Comparison of ENCODE assay signal across 17 mouse cellular contexts in the genomic region with DNA sequence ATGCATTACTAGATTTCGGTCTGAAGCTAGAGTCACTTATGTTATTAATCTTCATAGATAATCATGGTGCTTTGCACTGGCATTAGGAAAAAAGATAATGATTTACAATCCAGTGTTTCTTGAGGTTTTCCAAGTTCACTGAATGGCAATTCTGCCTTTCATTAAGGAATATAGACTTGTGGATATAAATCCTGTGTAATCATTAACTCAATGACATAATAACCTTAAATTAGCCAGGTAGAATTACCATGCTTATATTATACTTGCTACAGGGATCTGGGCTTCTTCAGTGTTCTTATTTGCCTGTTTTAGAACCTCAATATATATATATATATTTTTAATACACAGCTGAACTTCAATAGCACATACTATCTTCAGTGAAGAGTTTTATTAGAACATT.
"Had no signal": no experiment of that assay in that cellular context is flagged by ENCODE, and none has a peak within 500 bp of the region (broad histone marks: within the 10 kb centered on the region; RNA-seq: fewer than 3 reads in every experiment).

No protein-coding gene starts in this region.

- DNase-seq: retina, postnatal 1 day; right cerebral cortex, adult 18-20 months; right cerebral cortex, postnatal 14 days; right cerebral cortex, postnatal 25 days; right cerebral cortex, postnatal 4 days; spleen, adult 18-20 months; thymus, adult 18-20 months; thymus, adult 2 months; thymus, postnatal 14 days; thymus, postnatal 25 days; thymus, postnatal 36 days; thymus, postnatal 4 days had no signal

- H3K4me3 ChIP-seq: neural tube, embryonic 12.5 days; neural tube, embryonic 13.5 days; neural tube, embryonic 15.5 days; stomach, embryonic 15.5 days had no signal

- H3K9ac ChIP-seq: neural tube, embryonic 12.5 days; neural tube, embryonic 13.5 days; neural tube, embryonic 15.5 days; stomach, embryonic 15.5 days had no signal

- H3K27me3 ChIP-seq: neural tube, embryonic 12.5 days; neural tube, embryonic 13.5 days; neural tube, embryonic 15.5 days; stomach, embryonic 15.5 days had no signal

- H3K4me2 ChIP-seq: neural tube, embryonic 12.5 days; neural tube, embryonic 13.5 days; neural tube, embryonic 15.5 days; stomach, embryonic 15.5 days had no signal

- H3K9me3 ChIP-seq: neural tube, embryonic 12.5 days; neural tube, embryonic 13.5 days; neural tube, embryonic 15.5 days; stomach, embryonic 15.5 days had no signal

- H3K4me1 ChIP-seq: neural tube, embryonic 12.5 days; neural tube, embryonic 13.5 days; neural tube, embryonic 15.5 days; stomach, embryonic 15.5 days had no signal

- H3K36me3 ChIP-seq: neural tube, embryonic 12.5 days; neural tube, embryonic 13.5 days; neural tube, embryonic 15.5 days; stomach, embryonic 15.5 days had no signal

- H3K27ac ChIP-seq: neural tube, embryonic 12.5 days; neural tube, embryonic 13.5 days; neural tube, embryonic 15.5 days; stomach, embryonic 15.5 days; stomach, postnatal 0 days had no signal
